Mouse (Mus musculus): ENCODE measurements at regions not wholly inside any gene's neighbourhood (a gene's known extent, or its start where the extent isn't known, plus 50 kb on each side); places are given as distances from the start of the nearest gene placed in this dataset.

- intact Hi-C loops (cut with DNase I) = no loop called here
- no peak for DNase-seq (ENCODE audit: low spot score in 2 of 2)
Observed at GRCm38 (mm10) chr1:138011581-138011980, 163.9 kb downstream of the Ptprc start.

- no peak for DNase-seq (ENCODE audit: low spot score in 2 of 2)
- intact Hi-C loops (cut with DNase I) = no loop called here
Observed at GRCm38 (mm10) chr1:138010910-138011477, 164.5 kb downstream of the Ptprc start.

- no peak for DNase-seq (ENCODE audit: low spot score in 2 of 2)
Observed at GRCm38 (mm10) chr1:138006811-138007210, 168.7 kb downstream of the Ptprc start.

GRCm38 (mm10) chr1:138004319-138004718, 171.2 kb downstream of the Ptprc start:
- intact Hi-C loops (cut with DNase I) = no loop called here
- DNase-seq (ENCODE audit: low spot score in 2 of 2) = no peak

More at GRCm38 (mm10) chr1:138006811-138007210, 168.7 kb downstream of the Ptprc start:
- intact Hi-C loops (cut with DNase I) = no loop called here

GRCm38 (mm10) chr1:137999268-137999900, 176.1 kb downstream of the Ptprc start:
- DNase-seq (ENCODE audit: low spot score in 2 of 2) = no peak
- intact Hi-C loops (cut with DNase I) = no loop called here

GRCm38 (mm10) chr1:137996041-137996440, 179.5 kb downstream of the Ptprc start:
- no peak for DNase-seq (ENCODE audit: low spot score in 2 of 2)
- intact Hi-C loops (cut with DNase I) = no loop called here

- intact Hi-C loops (cut with DNase I) = no loop called here
- no peak for DNase-seq (ENCODE audit: low spot score in 2 of 2)
Observed at GRCm38 (mm10) chr1:137991936-137992335, 183.6 kb downstream of the Ptprc start.

GRCm38 (mm10) chr1:137991412-137991811, 184.1 kb downstream of the Ptprc start:
- no peak for DNase-seq (ENCODE audit: low spot score in 2 of 2)
- intact Hi-C loops (cut with DNase I) = no loop called here

- intact Hi-C loops (cut with DNase I) = loop anchor here (10.0 kb wide), 1 partner anchor 639 kb away; no protein-coding TSS in a partner anchor
- DNase-seq (ENCODE audit: low spot score in 2 of 2) = no peak
Observed at GRCm38 (mm10) chr1:137973406-137973805, 202.1 kb downstream of the Ptprc start.

- peak; percentile 25 to 26 for DNase-seq (ENCODE audit: low spot score in 2 of 2)
- intact Hi-C loops (cut with DNase I) = loop anchor here (10.0 kb wide), 1 partner anchor 638 kb away; no protein-coding TSS in a partner anchor
Observed at GRCm38 (mm10) chr1:137972620-137973350, 202.7 kb downstream of the Ptprc start.

GRCm38 (mm10) chr1:137966151-137966836, 209.2 kb downstream of the Ptprc start:
- intact Hi-C loops (cut with DNase I) = loop anchor here (5.0 kb wide), 1 partner anchor 64 kb away; no protein-coding TSS in a partner anchor
- DNase-seq (ENCODE audit: low spot score in 2 of 2) = peak; percentile 16 to 18

GRCm38 (mm10) chr1:137963656-137964055, 211.9 kb downstream of the Ptprc start:
- no peak for DNase-seq (ENCODE audit: low spot score in 2 of 2)
- intact Hi-C loops (cut with DNase I) = no loop called here

- intact Hi-C loops (cut with DNase I) = no loop called here
- no peak for DNase-seq (ENCODE audit: low spot score in 2 of 2)
Observed at GRCm38 (mm10) chr1:137958040-137958439, 217.5 kb downstream of the Ptprc start.

- DNase-seq (ENCODE audit: low spot score in 2 of 2) = no peak
- intact Hi-C loops (cut with DNase I) = no loop called here
Observed at GRCm38 (mm10) chr1:137955993-137956392, 219.5 kb downstream of the Ptprc start.

- intact Hi-C loops (cut with DNase I) = no loop called here
- no peak for DNase-seq (ENCODE audit: low spot score in 2 of 2)
Observed at GRCm38 (mm10) chr1:137955139-137955538, 220.4 kb downstream of the Ptprc start.

GRCm38 (mm10) chr1:137953369-137953768, 222.1 kb downstream of the Ptprc start:
- no peak for DNase-seq (ENCODE audit: low spot score in 2 of 2)
- intact Hi-C loops (cut with DNase I) = no loop called here

GRCm38 (mm10) chr1:137952777-137953176, 222.7 kb downstream of the Ptprc start:
- intact Hi-C loops (cut with DNase I) = no loop called here

GRCm38 (mm10) chr1:137947900-137948299, 227.6 kb downstream of the Ptprc start:
- intact Hi-C loops (cut with DNase I) = no loop called here
- DNase-seq (ENCODE audit: low spot score in 2 of 2) = no peak

More at GRCm38 (mm10) chr1:137952777-137953176, 222.7 kb downstream of the Ptprc start:
- no peak for DNase-seq (ENCODE audit: low spot score in 2 of 2)

GRCm38 (mm10) chr1:137941776-137942522, 233.6 kb downstream of the Ptprc start:
- DNase-seq (ENCODE audit: low spot score in 2 of 2) = no peak
- intact Hi-C loops (cut with DNase I) = no loop called here

All from left cerebral cortex, postnatal 36 days (tissue).